Mouse (Mus musculus): ENCODE measurements around the gene Ccdc167.

GRCm38 (mm10) chr17:29760404-29761375 is 43.8 kb upstream of the Ccdc167 start:
- TF ChIP-seq CTCF (conservative IDR thresholded peaks at IDR 0.05; ENCODE audit: low read length) (no peak), POU5F1 (IDR thresholded peaks at IDR 0.05; ENCODE audit: borderline replicate concordance, low read length) (no peak)

All from E14TG2a.4 (cell line).